In genomic region chr7:64155687-64156086, GRCm38 (mm10) we compare ENCODE assay signal across 8 mouse cellular contexts. TPM values are rescaled to one million over a fixed set of nuclear protein-coding genes. Genes with fewer than 3 reads are reported as not detected.
A peak's percentile ranks its signal among the peaks of the same experiment; 100 is the strongest.
DNase-seq lines count a peak whose midpoint lies in the region; TF ChIP-seq lines count a peak whose summit lies in the region.

No protein-coding gene starts in this region.

- DNase-seq in T-cell, adult 2 months (ENCODE audit: low spot score) = peak; percentile 16
- DNase-seq in cerebellum, postnatal 10 days = peak; percentile 85 to 88
- peak; percentile 84 to 88 for DNase-seq in frontal cortex, postnatal 10 days (ENCODE audit: low spot score in 2 of 2)
- peak; percentile 64 for DNase-seq in hindbrain, embryonic 10.5 days (ENCODE audit: low spot score)
- peak; percentile 91 to 92 for DNase-seq in layer of hippocampus, adult 8-10 months (ENCODE audit: low spot score in 2 of 2)
- peak; percentile 79 for DNase-seq in lung, adult 2 months
- DNase-seq in urinary bladder, adult 18-20 months (ENCODE audit: low spot score in 2 of 2) = peak; percentile 52 to 70

- H3K4me1 ChIP-seq in hindbrain, embryonic 10.5 days (replicated peaks) = peaks cover 34% of the 10 kb centered on the region
- H3K4me1 ChIP-seq in lung, adult 2 months (ENCODE audit: control insufficient read depth, insufficient read depth, low read length) = peaks cover 28% of the 10 kb centered on the region
- H3K4me1 ChIP-seq in olfactory bulb, adult 2 months (ENCODE audit: control insufficient read depth, insufficient read depth, low read length) = peaks cover 39% of the 10 kb centered on the region

- TF ChIP-seq POLR2A in lung, adult 2 months (IDR thresholded peaks at IDR 0.05; ENCODE audit: borderline replicate concordance, extremely low read depth, low read depth, low read length) = peak; percentile 64; the same call in 1 of the 2 replicates
- no peak for TF ChIP-seq POLR2A in olfactory bulb, adult 2 months (IDR thresholded peaks at IDR 0.05; ENCODE audit: insufficient read depth, low read depth, low read length)

- no peaks in the 10 kb centered on the region for H3K9me3 ChIP-seq in hindbrain, embryonic 10.5 days

- peak overlapping the region; percentile 8; the same call in 1 of the 2 replicates for H3K27ac ChIP-seq in hindbrain, embryonic 10.5 days
- 0 out of 2 replicates have a peak overlapping the region, but pooled peaks have one; percentile 35 for H3K27ac ChIP-seq in olfactory bulb, adult 2 months (ENCODE audit: insufficient read depth, low read depth, low read length)

- no peaks in the 10 kb centered on the region for H3K36me3 ChIP-seq in hindbrain, embryonic 10.5 days

- peak; percentile 70 for TF ChIP-seq CTCF in lung, adult 2 months (IDR thresholded peaks at IDR 0.05; ENCODE audit: insufficient read depth, low read length)
- peak; percentile 36; the same call in 1 of the 2 replicates for TF ChIP-seq CTCF in olfactory bulb, adult 2 months (IDR thresholded peaks at IDR 0.05; ENCODE audit: insufficient read depth, low read depth, low read length)

- 0 out of 2 replicates have a peak, but pooled peaks cover 6% of the 10 kb centered on the region for H3K27me3 ChIP-seq in hindbrain, embryonic 10.5 days (ENCODE audit: insufficient read depth, poor library complexity, severe bottlenecking)

- 16% methylated on average over 10 of the region's 10 CpGs for WGBS in hindbrain, embryonic 10.5 days
- WGBS in lung, adult 2 months = under 1% methylated on average over 10 of the region's 10 CpGs
- WGBS in olfactory bulb, adult 2 months = under 1% methylated on average over 10 of the region's 10 CpGs

- H3K4me3 ChIP-seq in hindbrain, embryonic 10.5 days = peak overlapping the region; percentile 28; the same call in 1 of the 2 replicates
- H3K4me3 ChIP-seq in lung, adult 2 months (replicated peaks; ENCODE audit: extremely low read depth, low read depth, low read length) = no peak overlapping the region
- no peak overlapping the region for H3K4me3 ChIP-seq in olfactory bulb, adult 2 months (ENCODE audit: insufficient read depth, low read depth, low read length)

RNA-seq across cellular contexts. Expression of gene Trpm1, which starts 2.1 kb away (rescaled TPM):
- polyA plus RNA-seq in hindbrain, embryonic 10.5 days (2016; fragmentation: Nextera tagmentation; extraction: Ambion mirVana) = 2.0 and 6.1 TPM in 2 replicates
- total RNA-seq in layer of hippocampus, adult 8-10 months (2022) = 1 to 10 TPM in 2 of 4 experiments, not detected in 2; 2.8 to 3.2 TPM
- 0.22 and 0.41 TPM in 2 replicates for polyA plus RNA-seq in lung, adult 2 months (2012; rRNA removed)
- polyA plus RNA-seq in olfactory bulb, adult 2 months (2012; ENCODE audit: insufficient read depth, insufficient read length, low replicate concordance, missing spikeins) = not detected in 2 replicates

Comparison
In these comparisons a context has a peak if more than half of its experiments do, and no peak if none do; other contexts are left out.
1. DNase-seq: peak in every context shown above with its lines; median percentile 92 in layer of hippocampus, adult 8-10 months; 86 in cerebellum, postnatal 10 days; 86 in frontal cortex, postnatal 10 days; 79 in lung, adult 2 months; 64 in hindbrain, embryonic 10.5 days; 61 in urinary bladder, adult 18-20 months; 16 in T-cell, adult 2 months.